Mouse (Mus musculus): ENCODE measurements around the gene Parp14. TPM values are rescaled to one million over a fixed set of nuclear protein-coding genes. Genes with fewer than 3 reads are reported as not detected.

Gene Parp14
- polyA plus RNA-seq, 2 experiments = 0.88 to 1.1 TPM

GRCm38 (mm10) chr16:35802163-35802562 lies 69.2 kb downstream of the Parp14 start:
- H3K4me3 ChIP-seq (ENCODE audit: insufficient read depth in 1 of 2, low read depth in 2 of 2, low read length in 2 of 2) = no peak overlapping the region
- no peak overlapping the region for H3K9ac ChIP-seq (replicated peaks)
- H3K27me3 ChIP-seq (ENCODE audit: control insufficient read depth, insufficient read depth, low read length) = no peaks in the 10 kb centered on the region
- peaks cover 15 to 16% of the 10 kb centered on the region in 2 experiments for H3K4me1 ChIP-seq (replicated peaks; ENCODE audit: control insufficient read depth in 2 of 2, insufficient read depth in 2 of 2, low read length in 1 of 2)
- WGBS (ENCODE audit: insufficient replicate concordance) = 85% methylated on average over 7 of the region's 7 CpGs
- H3K9me3 ChIP-seq (ENCODE audit: control insufficient read depth, low read length) = no peaks in the 10 kb centered on the region
- DNase-seq (ENCODE audit: low read depth in 3 of 3, low spot score in 3 of 3) (no peak), ATAC-seq (ENCODE audit: insufficient read depth) (no peak)
- no peaks in the 10 kb centered on the region; the same call in none of the 2 replicates for H3K36me3 ChIP-seq (replicated peaks; ENCODE audit: control insufficient read depth, insufficient read depth, low read depth)
- TF ChIP-seq CTCF (IDR thresholded peaks at IDR 0.05; ENCODE audit: low read depth) (no peak), EP300 (IDR thresholded peaks at IDR 0.05; ENCODE audit: low read depth) (no peak)
- no peak overlapping the region for H3K4me2 ChIP-seq (ENCODE audit: low read depth)
- no peak overlapping the region for H3K27ac ChIP-seq

DNA sequence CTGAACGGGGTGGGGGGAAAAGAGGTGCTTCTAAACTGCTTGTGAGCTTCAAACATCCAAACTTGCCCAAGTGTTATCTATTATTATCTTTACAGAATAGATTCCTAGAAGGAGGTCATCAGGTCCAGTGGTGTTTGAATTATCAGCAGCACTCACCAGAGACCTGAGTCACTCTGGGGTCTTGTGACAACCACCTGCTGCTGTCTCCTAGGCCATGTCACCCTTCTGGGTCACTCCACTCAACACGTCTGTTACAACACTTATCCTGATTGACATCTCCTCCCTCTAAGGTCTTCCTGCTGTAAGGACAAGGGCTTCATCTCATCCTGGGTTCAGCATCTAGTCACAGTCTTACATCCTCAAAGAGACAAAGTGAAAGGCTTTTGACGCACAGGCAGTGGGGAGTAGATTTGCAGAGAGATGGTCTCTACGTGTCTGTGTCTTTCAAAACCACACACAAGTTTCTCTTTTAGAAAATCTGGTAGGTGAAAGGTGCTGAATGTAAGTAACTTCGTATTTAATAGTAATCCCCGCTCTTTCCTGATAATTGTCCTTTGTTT lies 79.3 kb downstream of the Parp14 start:
- Histone ChIP-seq H3K4me3 (ENCODE audit: insufficient read depth in 1 of 2, low read depth in 2 of 2, low read length in 2 of 2) (no peak overlapping the region), H3K9ac (replicated peaks) (no peak overlapping the region), H3K36me3 (replicated peaks; ENCODE audit: control insufficient read depth, insufficient read depth, low read depth) (peaks cover 12% of the 10 kb centered on the region), H3K4me2 (ENCODE audit: low read depth) (no peak overlapping the region), H3K9me3 (ENCODE audit: control insufficient read depth, low read length) (no peaks in the 10 kb centered on the region), H3K27ac (no peak overlapping the region), H3K4me1 (replicated peaks; ENCODE audit: control insufficient read depth in 2 of 2, insufficient read depth in 2 of 2, low read length in 1 of 2) (peaks cover 0 to 3% of the 10 kb centered on the region in 2 experiments; a peak in 1 of 4 replicates), H3K27me3 (ENCODE audit: control insufficient read depth, insufficient read depth, low read length) (no peaks in the 10 kb centered on the region)
- ATAC-seq (ENCODE audit: insufficient read depth) (no peak), DNase-seq (ENCODE audit: low read depth in 3 of 3, low spot score in 3 of 3) (no peak)
- WGBS (ENCODE audit: insufficient replicate concordance) = 71% methylated on average over 6 of the region's 6 CpGs
- no peak for TF ChIP-seq CTCF (IDR thresholded peaks at IDR 0.05; ENCODE audit: low read depth)
- TF ChIP-seq EP300 (IDR thresholded peaks at IDR 0.05; ENCODE audit: low read depth) = no peak

GRCm38 (mm10) chr16:35788330-35788729 lies 83.0 kb downstream of the Parp14 start:
- DNase-seq (ENCODE audit: low read depth in 3 of 3, low spot score in 3 of 3) (no peak), ATAC-seq (ENCODE audit: insufficient read depth) (no peak)
- Histone ChIP-seq H3K9ac (replicated peaks) (no peak overlapping the region), H3K4me3 (ENCODE audit: insufficient read depth in 1 of 2, low read depth in 2 of 2, low read length in 2 of 2) (no peak overlapping the region), H3K27ac (no peak overlapping the region), H3K27me3 (ENCODE audit: control insufficient read depth, insufficient read depth, low read length) (no peaks in the 10 kb centered on the region), H3K4me2 (ENCODE audit: low read depth) (no peak overlapping the region), H3K4me1 (replicated peaks; ENCODE audit: control insufficient read depth in 2 of 2, insufficient read depth in 2 of 2, low read length in 1 of 2) (peaks cover 4 to 5% of the 10 kb centered on the region in 2 experiments; a peak in 2 of 4 replicates), H3K36me3 (replicated peaks; ENCODE audit: control insufficient read depth, insufficient read depth, low read depth) (peaks cover 12% of the 10 kb centered on the region), H3K9me3 (ENCODE audit: control insufficient read depth, low read length) (no peaks in the 10 kb centered on the region)
- TF ChIP-seq CTCF (IDR thresholded peaks at IDR 0.05; ENCODE audit: low read depth) = no peak
- WGBS (ENCODE audit: insufficient replicate concordance) = 81% methylated on average over 6 of the region's 6 CpGs

DNA sequence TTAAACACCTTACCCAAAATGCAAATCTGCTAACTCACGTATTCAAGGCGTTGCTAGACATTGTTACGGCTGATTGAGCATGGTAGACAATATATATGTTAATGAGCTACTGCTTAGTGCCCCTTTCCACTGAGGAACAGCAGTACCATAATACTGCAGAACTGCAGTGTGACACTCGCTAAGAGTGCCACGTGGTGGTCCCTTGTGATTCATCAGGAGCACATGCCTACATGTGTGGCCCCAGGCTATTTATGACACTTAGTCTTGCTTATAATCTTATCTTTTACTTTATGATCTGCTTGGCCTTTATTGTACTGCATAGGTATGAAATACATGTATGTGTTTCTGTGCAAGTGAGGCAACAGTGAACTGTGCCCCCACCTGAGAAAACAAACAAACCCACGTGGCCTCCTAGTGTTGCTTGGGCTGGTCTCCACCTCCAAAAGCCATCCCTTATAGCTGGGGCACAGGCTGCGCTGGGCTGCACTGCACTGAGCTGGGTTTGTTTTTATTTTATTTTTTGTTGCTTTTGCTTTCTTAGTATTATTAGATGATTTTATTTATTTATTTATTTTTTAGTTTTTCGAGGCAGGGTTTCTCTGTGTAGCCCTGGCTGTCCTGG lies 83.7 kb downstream of the Parp14 start:
- Histone ChIP-seq H3K9me3 (ENCODE audit: control insufficient read depth, low read length) (no peaks in the 10 kb centered on the region), H3K4me1 (replicated peaks; ENCODE audit: control insufficient read depth in 2 of 2, insufficient read depth in 2 of 2, low read length in 1 of 2) (peaks cover 4 to 5% of the 10 kb centered on the region in 2 experiments; a peak in 2 of 4 replicates), H3K27me3 (ENCODE audit: control insufficient read depth, insufficient read depth, low read length) (no peaks in the 10 kb centered on the region), H3K4me3 (ENCODE audit: insufficient read depth in 1 of 2, low read depth in 2 of 2, low read length in 2 of 2) (no peak overlapping the region), H3K27ac (no peak overlapping the region), H3K4me2 (ENCODE audit: low read depth) (no peak overlapping the region), H3K36me3 (replicated peaks; ENCODE audit: control insufficient read depth, insufficient read depth, low read depth) (peaks cover 12% of the 10 kb centered on the region), H3K9ac (replicated peaks) (no peak overlapping the region)
- no peak for TF ChIP-seq EP300 (IDR thresholded peaks at IDR 0.05; ENCODE audit: low read depth)
- no peak for TF ChIP-seq CTCF (IDR thresholded peaks at IDR 0.05; ENCODE audit: low read depth)
- WGBS (ENCODE audit: insufficient replicate concordance) = 85% methylated on average over 8 of the region's 8 CpGs
- DNase-seq (ENCODE audit: low read depth in 3 of 3, low spot score in 3 of 3) = no peak
- ATAC-seq (ENCODE audit: insufficient read depth) = no peak

GRCm38 (mm10) chr16:35787163-35787562 lies 84.2 kb downstream of the Parp14 start:
- no peak overlapping the region for H3K4me2 ChIP-seq (ENCODE audit: low read depth)
- ATAC-seq (ENCODE audit: insufficient read depth) (no peak), DNase-seq (ENCODE audit: low read depth in 3 of 3, low spot score in 3 of 3) (no peak)
- H3K4me3 ChIP-seq (ENCODE audit: insufficient read depth in 1 of 2, low read depth in 2 of 2, low read length in 2 of 2) = no peak overlapping the region
- no peak overlapping the region for H3K9ac ChIP-seq (replicated peaks)
- H3K27me3 ChIP-seq (ENCODE audit: control insufficient read depth, insufficient read depth, low read length) = no peaks in the 10 kb centered on the region
- H3K36me3 ChIP-seq (replicated peaks; ENCODE audit: control insufficient read depth, insufficient read depth, low read depth) = peaks cover 12% of the 10 kb centered on the region
- H3K27ac ChIP-seq = no peak overlapping the region
- no peaks in the 10 kb centered on the region for H3K9me3 ChIP-seq (ENCODE audit: control insufficient read depth, low read length)
- WGBS (ENCODE audit: insufficient replicate concordance) = 80% methylated on average over 6 of the region's 6 CpGs
- peaks cover 4 to 5% of the 10 kb centered on the region in 2 experiments; a peak in 2 of 4 replicates for H3K4me1 ChIP-seq (replicated peaks; ENCODE audit: control insufficient read depth in 2 of 2, insufficient read depth in 2 of 2, low read length in 1 of 2)
- TF ChIP-seq CTCF (IDR thresholded peaks at IDR 0.05; ENCODE audit: low read depth) (no peak), EP300 (IDR thresholded peaks at IDR 0.05; ENCODE audit: low read depth) (no peak)

Measured in liver, embryonic 14.5 days (tissue).